Mouse (Mus musculus) fibroblast of lung, adult 2 months (primary cell): ENCODE measurements at regions not wholly inside any gene's neighbourhood (a gene's known extent, or its start where the extent isn't known, plus 50 kb on each side); places are given as distances from the start of the nearest gene placed in this dataset.

Source experiments
- DNase-seq: peaks from one replicate; pipeline ENCODE4 v3.0.0-alpha.2; 2011; ENCODE audit warnings: low read depth

GRCm38 (mm10) chr13:37503898-37504297 is 158.9 kb downstream of the Ly86 start:
- no peak for DNase-seq

- no peak for DNase-seq
Observed at GRCm38 (mm10) chr13:37504373-37504772, 159.4 kb downstream of the Ly86 start.

GRCm38 (mm10) chr13:37505617-37506016 is 160.6 kb downstream of the Ly86 start:
- no peak for DNase-seq

GRCm38 (mm10) chr13:37506046-37506445 is 161.0 kb downstream of the Ly86 start:
- no peak for DNase-seq

GRCm38 (mm10) chr13:37506701-37507100 is 161.7 kb downstream of the Ly86 start:
- DNase-seq: no peak

GRCm38 (mm10) chr13:37507146-37507545 is 162.1 kb downstream of the Ly86 start:
- DNase-seq: no peak

GRCm38 (mm10) chr13:37508385-37509351 is 163.7 kb downstream of the Ly86 start:
- no peak for DNase-seq

- no peak for DNase-seq
Observed at GRCm38 (mm10) chr13:37509352-37509851, 164.4 kb downstream of the Ly86 start.

- DNase-seq: no peak
Observed at GRCm38 (mm10) chr13:37510511-37510910, 165.5 kb downstream of the Ly86 start.

- DNase-seq: no peak
Observed at GRCm38 (mm10) chr13:37511006-37511405, 166.0 kb downstream of the Ly86 start.

- no peak for DNase-seq
Observed at GRCm38 (mm10) chr13:37511406-37511805, 166.4 kb downstream of the Ly86 start.

- DNase-seq: no peak
Observed at GRCm38 (mm10) chr13:37512781-37513180, 167.8 kb downstream of the Ly86 start.

GRCm38 (mm10) chr13:37513206-37513904 is 168.3 kb downstream of the Ly86 start:
- no peak for DNase-seq

GRCm38 (mm10) chr13:37513905-37514607 is 169.0 kb downstream of the Ly86 start:
- no peak for DNase-seq

GRCm38 (mm10) chr13:37514641-37515305 is 169.8 kb downstream of the Ly86 start:
- no peak for DNase-seq

GRCm38 (mm10) chr13:37517055-37517807 is 172.2 kb downstream of the Ly86 start:
- DNase-seq: no peak

- no peak for DNase-seq
Observed at GRCm38 (mm10) chr13:37519948-37520347, 174.9 kb downstream of the Ly86 start.

- DNase-seq: no peak
Observed at GRCm38 (mm10) chr13:37525097-37525726, 180.2 kb downstream of the Ly86 start.

GRCm38 (mm10) chr13:37526102-37526501 is 181.1 kb downstream of the Ly86 start:
- no peak for DNase-seq

- no peak for DNase-seq
Observed at GRCm38 (mm10) chr13:37528380-37528779, 183.4 kb downstream of the Ly86 start.
